Mouse (Mus musculus): ENCODE data around the gene Cdk19. TPM values are rescaled to one million over a fixed set of nuclear protein-coding genes. Genes with fewer than 3 reads are reported as not detected.

The Cdk19 gene
- total and polyA plus RNA-seq, 2 experiments from 2014 or later, result 3.9 to 11.8 TPM

GRCm38 (mm10) chr10:40462257-40462656 is 122.9 kb downstream of the Cdk19 start:
- Histone ChIP-seq H3K27me3 (ENCODE audit: insufficient read depth, low read length) (no peaks in the 10 kb centered on the region), H3K4me1 (ENCODE audit: insufficient read depth, low read length) (no peaks in the 10 kb centered on the region), H3K27ac (ENCODE audit: low read depth, low read length) (no peak overlapping the region), H3K36me3 (ENCODE audit: insufficient read depth, low read length) (no peaks in the 10 kb centered on the region), H3K4me3 (ENCODE audit: low read depth, low read length) (no peak overlapping the region), H3K4me2 (ENCODE audit: low read depth, low read length, poor library complexity, severe bottlenecking) (no peak overlapping the region), H3K9ac (replicated peaks; ENCODE audit: low read length, poor library complexity, severe bottlenecking) (no peak overlapping the region), H3K9me3 (ENCODE audit: low read length) (no peaks in the 10 kb centered on the region)
- WGBS, result 56% methylated on average over 3 of the region's 3 CpGs
- ATAC-seq (ENCODE audit: low FRiP score) (no peak), DNase-seq (ENCODE audit: low spot score) (no peak)
- TF ChIP-seq CTCF (IDR thresholded peaks at IDR 0.05), result no peak

GRCm38 (mm10) chr10:40467174-40467911 is 128.0 kb downstream of the Cdk19 start:
- Histone ChIP-seq H3K36me3 (ENCODE audit: insufficient read depth, low read length) (no peaks in the 10 kb centered on the region), H3K9ac (replicated peaks; ENCODE audit: low read length, poor library complexity, severe bottlenecking) (no peak overlapping the region), H3K4me3 (ENCODE audit: low read depth, low read length) (no peak overlapping the region), H3K27me3 (ENCODE audit: insufficient read depth, low read length) (no peaks in the 10 kb centered on the region), H3K4me1 (ENCODE audit: insufficient read depth, low read length) (no peaks in the 10 kb centered on the region), H3K9me3 (ENCODE audit: low read length) (no peaks in the 10 kb centered on the region), H3K4me2 (ENCODE audit: low read depth, low read length, poor library complexity, severe bottlenecking) (no peak overlapping the region), H3K27ac (ENCODE audit: low read depth, low read length) (no peak overlapping the region; the same call in 1 of the 2 replicates)
- ATAC-seq (ENCODE audit: low FRiP score) (no peak), DNase-seq (ENCODE audit: low spot score) (no peak)
- no peak for TF ChIP-seq CTCF (IDR thresholded peaks at IDR 0.05)
- WGBS, result 63% methylated on average over 8 of the region's 8 CpGs

- Histone ChIP-seq H3K27ac (ENCODE audit: low read depth, low read length) (no peak overlapping the region; the same call in 1 of the 2 replicates), H3K4me3 (ENCODE audit: low read depth, low read length) (no peak overlapping the region), H3K4me2 (ENCODE audit: low read depth, low read length, poor library complexity, severe bottlenecking) (no peak overlapping the region), H3K9me3 (ENCODE audit: low read length) (no peaks in the 10 kb centered on the region), H3K9ac (replicated peaks; ENCODE audit: low read length, poor library complexity, severe bottlenecking) (no peak overlapping the region), H3K27me3 (ENCODE audit: insufficient read depth, low read length) (no peaks in the 10 kb centered on the region), H3K36me3 (ENCODE audit: insufficient read depth, low read length) (no peaks in the 10 kb centered on the region), H3K4me1 (ENCODE audit: insufficient read depth, low read length) (no peaks in the 10 kb centered on the region)
- no peak for DNase-seq (ENCODE audit: low spot score)
- 82% methylated on average over 1 of the region's 1 CpGs for WGBS
- ATAC-seq (ENCODE audit: low FRiP score), result no peak
- no peak for TF ChIP-seq CTCF (IDR thresholded peaks at IDR 0.05)
Measured at GRCm38 (mm10) chr10:40467912-40468254, 128.5 kb downstream of the Cdk19 start.

GRCm38 (mm10) chr10:40469145-40469544 is 129.8 kb downstream of the Cdk19 start:
- H3K9ac ChIP-seq (replicated peaks; ENCODE audit: low read length, poor library complexity, severe bottlenecking), result no peak overlapping the region
- H3K27me3 ChIP-seq (ENCODE audit: insufficient read depth, low read length), result no peaks in the 10 kb centered on the region
- ATAC-seq (ENCODE audit: low FRiP score) (no peak), DNase-seq (ENCODE audit: low spot score) (no peak)
- H3K4me1 ChIP-seq (ENCODE audit: insufficient read depth, low read length), result no peaks in the 10 kb centered on the region
- WGBS, result 94% methylated on average over 2 of the region's 2 CpGs
- no peak for TF ChIP-seq CTCF (IDR thresholded peaks at IDR 0.05)
- H3K27ac ChIP-seq (ENCODE audit: low read depth, low read length), result no peak overlapping the region
- H3K4me2 ChIP-seq (ENCODE audit: low read depth, low read length, poor library complexity, severe bottlenecking), result no peak overlapping the region
- no peak overlapping the region for H3K4me3 ChIP-seq (ENCODE audit: low read depth, low read length)
- H3K9me3 ChIP-seq (ENCODE audit: low read length), result no peaks in the 10 kb centered on the region
- no peaks in the 10 kb centered on the region for H3K36me3 ChIP-seq (ENCODE audit: insufficient read depth, low read length)

- H3K9me3 ChIP-seq (ENCODE audit: low read length), result no peaks in the 10 kb centered on the region
- H3K27ac ChIP-seq (ENCODE audit: low read depth, low read length), result no peak overlapping the region
- no peaks in the 10 kb centered on the region for H3K4me1 ChIP-seq (ENCODE audit: insufficient read depth, low read length)
- H3K4me3 ChIP-seq (ENCODE audit: low read depth, low read length), result no peak overlapping the region
- H3K9ac ChIP-seq (replicated peaks; ENCODE audit: low read length, poor library complexity, severe bottlenecking), result no peak overlapping the region
- no peaks in the 10 kb centered on the region for H3K27me3 ChIP-seq (ENCODE audit: insufficient read depth, low read length)
- ATAC-seq (ENCODE audit: low FRiP score) (no peak), DNase-seq (ENCODE audit: low spot score) (no peak)
- H3K36me3 ChIP-seq (ENCODE audit: insufficient read depth, low read length), result peaks cover 6% of the 10 kb centered on the region
- TF ChIP-seq CTCF (IDR thresholded peaks at IDR 0.05), result no peak
- H3K4me2 ChIP-seq (ENCODE audit: low read depth, low read length, poor library complexity, severe bottlenecking), result no peak overlapping the region
- 92% methylated on average over 5 of the region's 5 CpGs for WGBS
Measured at GRCm38 (mm10) chr10:40476535-40477285, 137.3 kb downstream of the Cdk19 start.

- H3K27ac ChIP-seq (ENCODE audit: low read depth, low read length), result no peak overlapping the region
- no peak for DNase-seq (ENCODE audit: low spot score)
- no peak overlapping the region for H3K4me2 ChIP-seq (ENCODE audit: low read depth, low read length, poor library complexity, severe bottlenecking)
- H3K9ac ChIP-seq (replicated peaks; ENCODE audit: low read length, poor library complexity, severe bottlenecking), result no peak overlapping the region
- no peak for ATAC-seq (ENCODE audit: low FRiP score)
- no peaks in the 10 kb centered on the region for H3K27me3 ChIP-seq (ENCODE audit: insufficient read depth, low read length)
- no peaks in the 10 kb centered on the region for H3K9me3 ChIP-seq (ENCODE audit: low read length)
- TF ChIP-seq CTCF (IDR thresholded peaks at IDR 0.05), result no peak
- H3K4me3 ChIP-seq (ENCODE audit: low read depth, low read length), result no peak overlapping the region
- no peaks in the 10 kb centered on the region for H3K4me1 ChIP-seq (ENCODE audit: insufficient read depth, low read length)
- WGBS, result 91% methylated on average over 18 of the region's 18 CpGs
- peaks cover 6% of the 10 kb centered on the region for H3K36me3 ChIP-seq (ENCODE audit: insufficient read depth, low read length)
Measured at GRCm38 (mm10) chr10:40477426-40478075, 138.2 kb downstream of the Cdk19 start.
